Mouse (Mus musculus) mature B cell (primary cell): ENCODE measurements at regions not wholly inside any gene's neighbourhood (a gene's known extent, or its start where the extent isn't known, plus 50 kb on each side); places are given as distances from the start of the nearest gene placed in this dataset.

Source experiments
- in situ Hi-C: fragments of 300-500 bp; cut with MboI; formaldehyde crosslinking; loops from 2 replicates; pipeline ENCODE4 v1.14.3; 2019

DNA sequence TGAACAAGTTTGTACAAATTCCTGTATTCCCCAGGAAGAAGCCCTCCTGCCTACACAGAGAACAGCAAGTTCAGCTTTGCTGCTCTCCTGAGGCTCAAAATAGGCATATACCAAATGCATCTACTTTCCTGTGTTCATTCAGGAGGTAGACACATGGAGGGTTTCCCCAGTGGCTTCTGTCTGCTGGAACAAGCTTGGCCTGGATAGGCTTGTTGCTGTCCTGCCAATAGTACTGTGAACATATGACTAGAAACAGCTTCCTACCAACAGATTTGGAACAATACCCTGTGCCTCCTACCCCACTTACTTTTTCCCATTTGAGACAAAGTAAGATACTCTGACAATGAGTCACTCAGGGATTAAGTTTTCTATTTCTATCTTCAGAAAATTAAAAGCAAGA, 93.8 kb upstream of the Wdpcp start:
- in situ Hi-C loops, result no loop called here

DNA sequence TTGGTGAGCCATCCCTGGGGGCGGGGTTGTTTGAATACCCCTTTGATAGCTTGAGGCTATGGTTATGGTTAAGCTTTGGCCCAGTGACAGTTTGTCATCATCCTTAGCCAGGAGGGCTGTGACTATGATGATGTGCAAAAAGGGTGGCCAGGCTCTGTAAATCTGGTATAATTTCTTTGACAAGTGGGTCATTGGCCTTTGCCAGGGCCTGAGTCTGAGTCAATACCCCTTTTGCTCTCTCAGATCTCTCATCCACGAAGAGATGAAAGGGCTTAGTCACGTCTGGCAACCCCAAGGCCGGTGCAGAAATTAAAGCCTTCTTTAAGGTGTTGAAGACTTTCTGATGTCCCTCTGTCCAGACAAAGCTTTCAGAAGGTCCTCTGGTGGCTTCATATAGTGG, 99.7 kb upstream of the Ugp2 start:
- in situ Hi-C loops, result loop anchor here (25.0 kb wide), 1 partner anchor 683 kb away; no protein-coding TSS in a partner anchor

DNA sequence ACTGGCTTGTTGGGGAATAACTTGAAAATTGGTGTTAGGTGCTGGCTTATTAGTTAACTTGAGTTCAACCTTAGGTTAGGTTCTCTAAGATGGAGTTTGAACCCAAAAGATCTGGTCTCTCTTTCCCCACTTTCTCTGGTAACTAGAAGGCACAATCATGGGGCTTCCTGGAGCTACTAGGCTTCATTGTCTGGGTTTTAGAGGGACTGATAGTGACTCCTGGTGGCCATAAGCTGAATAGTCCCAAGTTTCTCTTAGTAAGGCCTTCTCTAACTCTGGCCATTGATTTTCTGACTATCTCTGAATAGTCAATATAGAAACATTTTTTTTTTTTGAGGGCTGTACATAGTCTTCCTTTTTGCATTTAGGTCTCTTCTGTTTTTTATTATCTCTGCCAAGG, 97.5 kb upstream of the Ugp2 start:
- in situ Hi-C loops, result loop anchor here (25.0 kb wide), 1 partner anchor 681 kb away; no protein-coding TSS in a partner anchor

DNA sequence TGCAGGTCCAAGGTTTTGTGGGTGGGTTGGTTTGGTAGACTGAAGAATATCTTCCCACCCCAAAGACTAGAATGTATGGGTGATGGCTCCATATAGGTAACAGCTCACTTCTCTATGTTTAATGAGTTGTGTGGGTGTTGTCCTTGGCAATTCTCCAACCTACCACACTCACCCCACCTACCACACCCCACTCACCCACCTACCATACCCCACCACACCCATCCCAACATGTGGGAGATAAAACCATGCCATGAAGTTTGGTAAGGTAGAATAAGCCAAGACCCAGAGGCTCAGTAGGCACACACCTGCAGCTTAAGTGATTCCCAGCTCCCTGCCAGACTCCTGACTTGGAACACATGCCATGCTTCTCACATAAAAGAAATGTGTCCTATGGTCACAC, 89.0 kb upstream of the Ugp2 start:
- in situ Hi-C loops, result loop anchor here (25.0 kb wide), 1 partner anchor 673 kb away; no protein-coding TSS in a partner anchor

DNA sequence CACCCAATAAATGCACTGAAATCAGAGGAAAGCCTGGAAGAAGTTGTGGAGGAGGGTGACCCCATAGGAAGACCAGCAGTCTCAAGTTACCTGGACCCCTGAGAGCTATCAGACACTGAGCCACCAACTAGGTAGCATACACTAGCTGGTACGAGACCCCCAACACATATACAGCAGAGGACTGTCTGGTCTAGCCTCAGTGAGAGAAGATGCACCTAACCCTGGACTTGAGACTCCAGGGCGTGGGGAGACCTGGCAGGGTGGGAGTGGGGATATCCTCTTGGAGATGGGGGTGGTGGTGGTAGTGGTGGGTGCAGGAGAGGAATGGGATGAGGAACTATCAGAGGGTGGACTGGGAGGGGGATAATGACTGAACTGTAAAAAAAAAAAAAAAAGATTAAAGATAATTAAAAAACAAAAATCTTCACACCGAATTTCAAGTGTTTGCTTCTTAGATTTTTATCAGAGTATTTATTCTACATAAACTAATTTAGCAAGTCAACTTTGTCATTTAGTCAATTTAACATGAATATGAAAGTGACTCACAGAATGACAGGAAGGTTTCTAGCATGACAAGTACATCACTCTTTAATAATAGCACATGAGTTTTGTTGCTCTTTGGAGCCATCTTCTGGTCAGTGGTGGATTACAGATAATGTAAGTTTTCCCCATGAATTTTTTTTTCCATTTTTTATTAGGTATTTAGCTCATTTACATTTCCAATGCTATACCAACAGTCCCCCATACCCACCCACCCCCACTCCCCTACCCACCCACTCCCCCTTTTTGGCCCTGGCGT, 82.5 kb upstream of the Ugp2 start:
- in situ Hi-C loops, result loop anchor here (25.0 kb wide), 1 partner anchor 666 kb away; no protein-coding TSS in a partner anchor

DNA sequence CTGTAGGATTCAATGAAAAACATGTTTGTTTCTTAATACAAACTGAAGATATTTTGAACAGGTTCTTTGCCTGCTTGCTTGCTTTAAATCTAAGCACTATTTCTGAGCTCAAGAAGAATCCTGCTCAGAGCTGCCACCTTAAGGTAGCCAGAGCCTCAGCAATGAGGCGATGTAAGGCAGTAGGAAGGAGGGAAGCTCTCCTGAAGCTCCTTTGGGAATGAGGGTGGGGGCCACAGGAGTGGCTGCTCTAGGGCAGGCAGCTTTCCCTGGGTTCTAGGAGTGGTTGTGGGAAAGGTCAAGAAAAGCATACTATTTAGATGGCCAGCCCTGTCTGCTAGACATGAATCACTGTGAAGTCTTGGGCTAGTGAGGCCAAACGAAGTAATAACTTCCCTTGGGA, 62.7 kb upstream of the Ugp2 start:
- in situ Hi-C loops, result no loop called here

DNA sequence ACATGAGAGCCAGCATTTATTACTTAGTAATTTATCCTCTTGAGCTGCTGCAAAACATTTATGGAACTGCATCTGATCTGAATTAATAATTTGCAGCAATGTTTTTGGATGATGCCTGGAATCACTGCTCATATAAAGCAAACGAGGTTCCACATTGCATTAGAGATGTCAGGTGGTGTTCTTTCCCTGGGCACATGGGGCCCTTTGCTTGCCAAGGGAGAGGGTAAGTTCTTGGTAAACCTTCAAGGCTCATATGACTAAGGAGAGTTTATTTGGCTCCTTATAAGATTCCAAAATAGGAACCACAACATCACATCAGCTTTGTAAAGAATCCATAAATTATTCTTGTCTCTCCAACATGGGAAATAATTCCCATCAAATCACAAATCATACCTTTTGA, 59.0 kb upstream of the Ugp2 start:
- in situ Hi-C loops, result no loop called here

DNA sequence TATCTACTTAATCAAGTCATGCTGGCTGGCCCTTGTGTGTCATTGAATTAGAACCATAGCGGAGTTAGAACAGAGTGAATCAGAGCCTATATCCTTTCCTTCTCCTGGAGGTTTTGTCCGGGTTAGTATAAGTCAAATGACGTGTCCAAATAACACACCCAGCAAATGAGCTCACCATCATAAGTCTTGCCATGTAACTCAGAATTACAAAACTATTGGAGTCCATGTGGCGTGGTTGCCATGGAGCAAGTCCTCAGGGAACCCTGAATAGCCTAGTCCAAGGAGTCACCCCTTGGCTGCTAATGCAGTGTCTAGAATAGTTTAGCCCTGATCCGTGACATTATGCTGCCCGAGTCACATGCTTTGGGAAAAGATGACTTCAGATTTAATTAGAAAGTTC, 57.7 kb upstream of the Ugp2 start:
- in situ Hi-C loops, result no loop called here

DNA sequence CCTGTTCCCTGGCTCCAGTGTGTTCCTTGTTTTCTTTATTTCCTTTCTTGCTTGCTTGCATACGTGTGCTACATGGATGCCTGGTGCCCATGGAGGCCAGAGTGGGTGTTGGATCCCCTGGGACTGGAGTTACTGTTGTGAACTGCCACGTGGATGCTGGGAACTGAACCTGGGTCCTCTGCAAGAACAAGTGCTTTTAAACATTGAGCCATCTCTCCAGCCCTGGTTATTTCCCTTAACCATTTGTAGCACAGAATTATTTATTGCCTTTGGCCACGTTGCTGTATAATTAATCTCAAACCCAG, 57.0 kb upstream of the Ugp2 start:
- in situ Hi-C loops, result no loop called here

DNA sequence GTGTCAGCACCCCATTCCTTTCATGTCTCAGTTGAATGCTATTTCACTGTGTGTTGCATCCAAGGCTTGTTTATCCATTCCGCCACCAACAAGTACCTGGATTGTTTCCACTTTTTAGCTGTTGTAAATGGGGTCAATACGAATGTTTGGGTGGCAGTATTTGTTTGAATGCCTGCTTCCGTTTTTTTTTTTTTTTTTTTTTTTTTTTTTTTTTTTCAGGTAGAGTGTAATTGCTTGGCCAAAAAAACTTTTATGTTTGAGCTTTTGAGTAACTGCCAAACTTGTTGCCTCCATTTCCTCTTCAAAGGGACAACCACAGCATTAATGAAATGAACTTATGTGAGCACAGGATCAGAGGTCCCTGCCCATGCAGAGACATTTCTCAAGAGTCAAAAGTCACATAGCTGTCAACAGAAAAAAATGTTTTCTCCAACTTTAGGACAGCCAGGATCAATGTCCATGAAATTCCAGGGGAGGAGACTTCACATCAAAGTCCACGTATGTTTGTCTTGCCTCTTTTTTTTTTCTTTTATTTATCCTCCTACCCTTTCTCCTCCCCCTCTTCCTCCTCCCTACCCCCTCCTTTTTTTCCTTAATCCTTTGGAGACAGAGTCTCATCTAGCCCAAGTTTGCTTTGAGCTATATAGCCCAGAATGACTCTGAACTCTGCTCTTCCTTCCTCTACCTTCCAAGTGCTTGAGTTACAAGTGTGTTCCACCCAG, 56.5 kb upstream of the Ugp2 start:
- in situ Hi-C loops, result no loop called here

DNA sequence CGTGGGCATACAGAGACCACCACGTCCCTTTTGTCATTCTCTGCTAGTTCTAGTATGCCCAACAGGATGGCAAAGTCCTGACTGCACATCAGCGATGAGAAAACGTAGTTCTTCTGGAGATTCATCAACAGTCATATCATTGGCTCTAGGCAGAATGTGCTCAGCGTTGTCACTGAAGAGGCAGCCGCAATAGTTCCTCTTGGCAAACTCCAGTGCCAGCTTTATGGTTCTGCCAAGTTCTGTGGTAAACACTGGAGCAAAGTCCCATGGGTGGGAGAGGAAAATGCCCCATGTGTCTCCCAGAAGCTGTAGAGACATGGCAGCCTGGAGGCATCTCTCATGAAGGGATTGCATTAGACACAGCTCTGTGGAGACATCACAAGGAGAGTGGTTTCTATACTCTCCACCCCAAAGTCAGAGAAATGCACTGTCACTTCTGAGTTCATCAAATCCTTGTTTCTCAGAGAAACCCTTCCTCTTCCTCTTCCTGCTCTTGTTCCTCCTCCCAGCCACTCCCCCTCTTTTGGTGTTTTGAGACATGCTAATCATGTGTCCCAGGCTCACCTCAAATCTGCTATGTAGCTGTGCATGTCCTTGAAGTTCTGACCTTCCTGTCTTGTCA, 54.6 kb upstream of the Ugp2 start:
- in situ Hi-C loops, result no loop called here

DNA sequence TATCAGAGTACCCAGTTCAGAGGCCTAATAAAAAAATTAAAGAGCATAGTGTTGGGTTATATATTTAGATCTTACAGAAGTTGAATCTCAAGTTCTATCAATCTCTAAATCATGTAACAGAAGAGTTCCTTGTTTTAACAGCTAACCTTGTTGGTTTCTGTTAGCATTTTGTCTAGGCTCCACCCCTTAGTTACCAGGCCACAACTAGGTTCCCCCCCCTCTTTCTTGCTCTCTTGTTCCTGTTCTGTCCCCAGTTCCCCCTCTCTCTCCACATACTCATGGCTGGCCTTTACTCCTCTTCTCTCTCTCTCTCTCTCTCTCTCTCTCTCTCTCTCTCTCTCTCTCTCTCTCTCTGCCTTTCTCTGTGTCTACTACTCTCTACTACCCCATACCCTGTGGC, 53.3 kb upstream of the Ugp2 start:
- in situ Hi-C loops, result no loop called here

DNA sequence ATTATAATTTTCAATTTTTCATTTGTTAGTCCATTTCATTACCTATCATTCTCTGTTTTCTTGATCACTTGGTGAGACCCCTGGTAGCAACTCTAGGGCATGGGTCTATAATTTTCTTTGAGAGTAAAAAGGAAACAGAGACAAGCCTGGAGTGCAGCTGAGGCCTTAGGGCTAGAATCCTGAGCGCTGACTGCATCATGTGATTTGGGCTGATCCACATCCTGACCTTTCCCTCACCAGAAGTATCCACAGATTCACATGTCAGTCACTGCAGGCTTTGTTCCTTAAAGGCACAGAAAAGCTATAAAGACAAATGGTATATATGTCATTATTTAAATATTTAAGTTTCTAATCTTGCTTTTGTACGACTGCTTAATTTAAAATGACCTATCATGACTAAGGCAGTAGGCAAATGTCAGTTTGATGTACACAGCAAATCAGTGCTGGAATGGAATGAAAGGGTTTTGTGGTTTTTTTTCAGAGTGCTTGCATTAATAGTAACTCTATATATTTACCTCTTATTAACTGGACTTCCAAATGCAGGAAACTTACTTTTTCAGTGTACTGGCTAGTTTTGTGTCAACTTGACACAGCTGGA, 51.4 kb upstream of the Ugp2 start:
- in situ Hi-C loops, result no loop called here
